Comparison of ENCODE assay signal across 31 mouse cellular contexts in genomic region chr9:21283591-21283990, GRCm38 (mm10). TPM values are rescaled to one million over a fixed set of nuclear protein-coding genes. Genes with fewer than 3 reads are reported as not detected.
DNase-seq lines count a peak whose midpoint lies in the region; ATAC-seq and TF ChIP-seq lines count a peak whose summit lies in the region.
"Had no signal": no experiment of that assay in that cellular context is flagged by ENCODE, and none has a peak within 500 bp of the region (broad histone marks: within the 10 kb centered on the region; RNA-seq: fewer than 3 reads in every experiment).

No protein-coding gene starts in this region.

- H3K4me2 ChIP-seq in hindbrain, postnatal 0 days (ENCODE audit: low read depth, low read length): no peak overlapping the region
- no peak overlapping the region for H3K4me2 ChIP-seq in hindbrain, embryonic 12.5 days (replicated peaks)
- H3K4me2 ChIP-seq in liver, embryonic 14.5 days (ENCODE audit: low read depth): no peak overlapping the region
- H3K4me2 ChIP-seq: embryonic facial prominence, embryonic 15.5 days; forebrain, embryonic 15.5 days; heart, embryonic 13.5 days; hindbrain, embryonic 13.5 days; kidney, embryonic 15.5 days; liver, embryonic 15.5 days; midbrain, embryonic 13.5 days; neural tube, embryonic 13.5 days; stomach, embryonic 15.5 days had no signal

- TF ChIP-seq EP300 in liver, embryonic 14.5 days (IDR thresholded peaks at IDR 0.05; ENCODE audit: low read depth): no peak

- WGBS in hindbrain, postnatal 0 days: 90% methylated on average over 5 of the region's 5 CpGs
- 92% methylated on average over 5 of the region's 5 CpGs for WGBS in hindbrain, embryonic 12.5 days
- WGBS in liver, embryonic 14.5 days (ENCODE audit: insufficient replicate concordance): 81% methylated on average over 5 of the region's 5 CpGs

- H3K27me3 ChIP-seq in hindbrain, postnatal 0 days (ENCODE audit: insufficient read depth, low read length): no peaks in the 10 kb centered on the region
- no peaks in the 10 kb centered on the region for H3K27me3 ChIP-seq in hindbrain, embryonic 12.5 days
- no peaks in the 10 kb centered on the region for H3K27me3 ChIP-seq in liver, embryonic 14.5 days (ENCODE audit: control insufficient read depth, insufficient read depth, low read length)
- no peaks in the 10 kb centered on the region for H3K27me3 ChIP-seq in E14TG2a.4 (ENCODE audit: insufficient read depth, low read length)
- H3K27me3 ChIP-seq: embryonic facial prominence, embryonic 15.5 days; forebrain, embryonic 15.5 days; heart, embryonic 13.5 days; hindbrain, embryonic 13.5 days; kidney, embryonic 15.5 days; liver, embryonic 15.5 days; megakaryocyte, embryonic 14.5 days; midbrain, embryonic 13.5 days; neural tube, embryonic 13.5 days; stomach, embryonic 15.5 days had no signal

- peaks cover 28% of the 10 kb centered on the region for H3K36me3 ChIP-seq in hindbrain, postnatal 0 days (ENCODE audit: insufficient read depth, low read length)
- H3K36me3 ChIP-seq in hindbrain, embryonic 12.5 days: peaks cover 57% of the 10 kb centered on the region
- peaks cover 53% of the 10 kb centered on the region for H3K36me3 ChIP-seq in liver, embryonic 14.5 days (replicated peaks; ENCODE audit: control insufficient read depth, insufficient read depth, low read depth)
- peaks cover 84% of the 10 kb centered on the region for H3K36me3 ChIP-seq in E14TG2a.4 (ENCODE audit: insufficient read depth, low read length)

- H3K9me3 ChIP-seq in hindbrain, postnatal 0 days (ENCODE audit: low read length): no peaks in the 10 kb centered on the region
- no peaks in the 10 kb centered on the region for H3K9me3 ChIP-seq in hindbrain, embryonic 12.5 days (replicated peaks)
- no peaks in the 10 kb centered on the region for H3K9me3 ChIP-seq in liver, embryonic 14.5 days (ENCODE audit: control insufficient read depth, low read length)
- H3K9me3 ChIP-seq in E14TG2a.4 (ENCODE audit: low read length): no peaks in the 10 kb centered on the region
- H3K9me3 ChIP-seq: embryonic facial prominence, embryonic 15.5 days; forebrain, embryonic 15.5 days; heart, embryonic 13.5 days; hindbrain, embryonic 13.5 days; kidney, embryonic 15.5 days; liver, embryonic 15.5 days; megakaryocyte, embryonic 14.5 days; midbrain, embryonic 13.5 days; neural tube, embryonic 13.5 days; stomach, embryonic 15.5 days had no signal

- no peak overlapping the region for H3K4me3 ChIP-seq in hindbrain, postnatal 0 days (ENCODE audit: low read length)
- no peak overlapping the region for H3K4me3 ChIP-seq in hindbrain, embryonic 12.5 days
- H3K4me3 ChIP-seq in liver, embryonic 14.5 days (ENCODE audit: insufficient read depth in 1 of 2, low read depth in 2 of 2, low read length in 2 of 2): no peak overlapping the region
- no peak overlapping the region for H3K4me3 ChIP-seq in E14TG2a.4 (replicated peaks; ENCODE audit: low read length)
- H3K4me3 ChIP-seq: embryonic facial prominence, embryonic 15.5 days; forebrain, embryonic 15.5 days; heart, embryonic 13.5 days; hindbrain, embryonic 13.5 days; kidney, embryonic 15.5 days; liver, embryonic 15.5 days; megakaryocyte, embryonic 14.5 days; midbrain, embryonic 13.5 days; neural tube, embryonic 13.5 days; stomach, embryonic 15.5 days had no signal

- DNase-seq in hindbrain, postnatal 0 days (ENCODE audit: low spot score): no peak
- no peak for DNase-seq in liver, embryonic 14.5 days (ENCODE audit: low read depth in 3 of 3, low spot score in 3 of 3)
- no peak for DNase-seq in liver
- peak; percentile 74 for DNase-seq in R1 (ENCODE audit: low read depth, low spot score)
- no peak for DNase-seq in kidney, adult 9 months
- DNase-seq in kidney, adult 8-10 months: no peak
- DNase-seq: adrenal gland, postnatal 25 days; cerebellum, adult 9-10 months; gastrocnemius, postnatal 14 days; heart, adult 11 months; heart, postnatal 14 days; lung, postnatal 36 days; right cerebral cortex, adult 18-20 months; right cerebral cortex, postnatal 4 days; thymus, adult 18-20 months; thymus, postnatal 36 days had no signal

- peak; percentile 30; the same call in 1 of the 2 replicates for TF ChIP-seq CTCF in hindbrain, postnatal 0 days (IDR thresholded peaks at IDR 0.05; ENCODE audit: low read depth)
- TF ChIP-seq CTCF in liver, embryonic 14.5 days (IDR thresholded peaks at IDR 0.05; ENCODE audit: low read depth): peak; percentile 43
- TF ChIP-seq CTCF in E14TG2a.4 (conservative IDR thresholded peaks at IDR 0.05; ENCODE audit: low read length): peak; percentile 35

- ATAC-seq in hindbrain, postnatal 0 days: no peak
- ATAC-seq in hindbrain, embryonic 12.5 days (ENCODE audit: low FRiP score): no peak
- no peak for ATAC-seq in liver, embryonic 14.5 days (ENCODE audit: insufficient read depth)
- ATAC-seq: CD4-positive, CD25-positive, alpha-beta regulatory T cell, adult 4 months; forebrain, embryonic 15.5 days; inflammation-experienced regulatory T-cells, adult 6 months; midbrain, embryonic 13.5 days had no signal

- H3K4me1 ChIP-seq in hindbrain, postnatal 0 days (ENCODE audit: insufficient read depth, low read length): peaks cover 8% of the 10 kb centered on the region
- peaks cover 17% of the 10 kb centered on the region for H3K4me1 ChIP-seq in hindbrain, embryonic 12.5 days
- peaks cover 13 to 15% of the 10 kb centered on the region in 2 experiments for H3K4me1 ChIP-seq in liver, embryonic 14.5 days (replicated peaks; ENCODE audit: control insufficient read depth in 2 of 2, insufficient read depth in 2 of 2, low read length in 1 of 2)
- peaks cover 62% of the 10 kb centered on the region for H3K4me1 ChIP-seq in E14TG2a.4 (replicated peaks; ENCODE audit: low read depth, low read length)

- H3K27ac ChIP-seq in hindbrain, postnatal 0 days: no peak overlapping the region
- H3K27ac ChIP-seq in hindbrain, embryonic 12.5 days: no peak overlapping the region
- no peak overlapping the region for H3K27ac ChIP-seq in liver, embryonic 14.5 days
- H3K27ac ChIP-seq: embryonic facial prominence, embryonic 15.5 days; forebrain, embryonic 15.5 days; heart, embryonic 13.5 days; hindbrain, embryonic 13.5 days; kidney, embryonic 15.5 days; midbrain, embryonic 13.5 days; neural tube, embryonic 13.5 days; stomach, embryonic 15.5 days had no signal

- no peak overlapping the region for H3K9ac ChIP-seq in hindbrain, postnatal 0 days (replicated peaks; ENCODE audit: low read length)
- H3K9ac ChIP-seq in hindbrain, embryonic 12.5 days: no peak overlapping the region
- no peak overlapping the region for H3K9ac ChIP-seq in liver, embryonic 14.5 days (replicated peaks)
- H3K9ac ChIP-seq: embryonic facial prominence, embryonic 15.5 days; forebrain, embryonic 15.5 days; heart, embryonic 13.5 days; hindbrain, embryonic 13.5 days; kidney, embryonic 15.5 days; liver, embryonic 15.5 days; midbrain, embryonic 13.5 days; neural tube, embryonic 13.5 days; stomach, embryonic 15.5 days had no signal

RNA-seq across cellular contexts. Expression of gene Kri1, which starts 4.2 kb away (rescaled TPM):
- total RNA-seq in hindbrain, postnatal 0 days (2014; rRNA removed): 14.8 and 15.3 TPM in 2 replicates
- polyA plus RNA-seq in hindbrain, postnatal 0 days (2015; fragmentation: Nextera tagmentation; extraction: Ambion mirVana): 10.9 and 11.8 TPM in 2 replicates
- 18.1 and 23.6 TPM in 2 replicates for polyA plus RNA-seq in hindbrain, embryonic 12.5 days (2016; fragmentation: Nextera tagmentation; extraction: Ambion mirVana)
- 14.4 and 21.9 TPM in 2 replicates for polyA plus RNA-seq in liver, embryonic 14.5 days (2012; rRNA removed)
- 3.9 and 5.0 TPM in 2 replicates for polyA plus RNA-seq in liver, embryonic 14.5 days (2014; fragmentation: Nextera tagmentation; extraction: Ambion mirVana)

RNA-seq across cellular contexts. Expression of gene Cdkn2d, which starts 7.6 kb away (rescaled TPM):
- 115 and 123 TPM in 2 replicates for total RNA-seq in hindbrain, postnatal 0 days (2014; rRNA removed)
- polyA plus RNA-seq in hindbrain, postnatal 0 days (2015; fragmentation: Nextera tagmentation; extraction: Ambion mirVana): 134 and 142 TPM in 2 replicates
- polyA plus RNA-seq in hindbrain, embryonic 12.5 days (2016; fragmentation: Nextera tagmentation; extraction: Ambion mirVana): 72.0 and 72.7 TPM in 2 replicates
- polyA plus RNA-seq in liver, embryonic 14.5 days (2012; rRNA removed): 70.5 and 74.4 TPM in 2 replicates
- polyA plus RNA-seq in liver, embryonic 14.5 days (2014; fragmentation: Nextera tagmentation; extraction: Ambion mirVana): 116 and 119 TPM in 2 replicates

RNA-seq across cellular contexts. Expression of gene Atg4d, which starts 18.5 kb away (rescaled TPM):
- total RNA-seq in hindbrain, postnatal 0 days (2014; rRNA removed): 24.8 and 38.6 TPM in 2 replicates
- 32.1 and 35.5 TPM in 2 replicates for polyA plus RNA-seq in hindbrain, postnatal 0 days (2015; fragmentation: Nextera tagmentation; extraction: Ambion mirVana)
- 43.4 and 46.8 TPM in 2 replicates for polyA plus RNA-seq in hindbrain, embryonic 12.5 days (2016; fragmentation: Nextera tagmentation; extraction: Ambion mirVana)
- 21.5 and 38.9 TPM in 2 replicates for polyA plus RNA-seq in liver, embryonic 14.5 days (2012; rRNA removed)
- 69.3 and 78.1 TPM in 2 replicates for polyA plus RNA-seq in liver, embryonic 14.5 days (2014; fragmentation: Nextera tagmentation; extraction: Ambion mirVana)

RNA-seq across cellular contexts. Expression of gene Ap1m2, which starts 28.5 kb away (rescaled TPM):
- total RNA-seq in hindbrain, postnatal 0 days (2014; rRNA removed): 2.5 and 7.0 TPM in 2 replicates
- polyA plus RNA-seq in hindbrain, postnatal 0 days (2015; fragmentation: Nextera tagmentation; extraction: Ambion mirVana): 3.8 and 3.9 TPM in 2 replicates
- 3.2 and 7.6 TPM in 2 replicates for polyA plus RNA-seq in hindbrain, embryonic 12.5 days (2016; fragmentation: Nextera tagmentation; extraction: Ambion mirVana)
- 0.06 and 0.07 TPM in 2 replicates for polyA plus RNA-seq in liver, embryonic 14.5 days (2012; rRNA removed)
- 0.16 and 0.24 TPM in 2 replicates for polyA plus RNA-seq in liver, embryonic 14.5 days (2014; fragmentation: Nextera tagmentation; extraction: Ambion mirVana)
- total RNA-seq: adrenal gland, postnatal 25 days; gastrocnemius, postnatal 14 days had no signal

RNA-seq across cellular contexts. Expression of gene S1pr5, which starts 35.3 kb away (rescaled TPM):
- total RNA-seq in hindbrain, postnatal 0 days (2014; rRNA removed): 4.9 and 8.2 TPM in 2 replicates
- polyA plus RNA-seq in hindbrain, postnatal 0 days (2015; fragmentation: Nextera tagmentation; extraction: Ambion mirVana): 2.9 and 3.1 TPM in 2 replicates
- polyA plus RNA-seq in hindbrain, embryonic 12.5 days (2016; fragmentation: Nextera tagmentation; extraction: Ambion mirVana): 1.5 and 1.9 TPM in 2 replicates
- 0.06 TPM in 2 replicates for polyA plus RNA-seq in liver, embryonic 14.5 days (2012; rRNA removed)
- 0.09 and 0.10 TPM in 2 replicates for polyA plus RNA-seq in liver, embryonic 14.5 days (2014; fragmentation: Nextera tagmentation; extraction: Ambion mirVana)
- polyA plus RNA-seq: kidney, embryonic 15.5 days; large intestine, adult 2 months had no signal
